8 mouse cellular contexts compared by ENCODE assay signal in genomic region chr2:26497861-26498533, GRCm38 (mm10). TPM values are rescaled to one million over a fixed set of nuclear protein-coding genes. Genes with fewer than 3 reads are reported as not detected.
DNase-seq lines count a peak whose midpoint lies in the region; ATAC-seq and TF ChIP-seq lines count a peak whose summit lies in the region.

No protein-coding gene starts in this region.

- peak overlapping the region; percentile 78 for H3K4me3 ChIP-seq in gastrocnemius, adult 2 months
- no peak overlapping the region for H3K4me3 ChIP-seq in forebrain, postnatal 0 days (ENCODE audit: low read depth, low read length)
- no peak overlapping the region for H3K4me3 ChIP-seq in kidney, embryonic 15.5 days (replicated peaks)
- peak overlapping the region; percentile 78 for H3K4me3 ChIP-seq in megakaryocyte, embryonic 14.5 days (replicated peaks)

- H3K9me3 ChIP-seq in forebrain, postnatal 0 days (ENCODE audit: low read length), result no peaks in the 10 kb centered on the region
- no peaks in the 10 kb centered on the region for H3K9me3 ChIP-seq in kidney, embryonic 15.5 days (replicated peaks)
- no peaks in the 10 kb centered on the region for H3K9me3 ChIP-seq in megakaryocyte, embryonic 14.5 days

- DNase-seq in gastrocnemius, adult 2 months, result peak; percentile 24
- DNase-seq in gastrocnemius, adult 8-10 months (ENCODE audit: low spot score in 2 of 2), result no peak
- no peak for DNase-seq in forebrain, postnatal 0 days
- no peak for DNase-seq in right cerebral cortex, adult 18-20 months
- no peak for DNase-seq in thymus, adult 18-20 months

- peak overlapping the region; percentile 91 for H3K27ac ChIP-seq in gastrocnemius, adult 2 months
- peak overlapping the region; percentile 40; the same call in 1 of the 2 replicates for H3K27ac ChIP-seq in forebrain, postnatal 0 days (ENCODE audit: low read depth, low read length)
- peak overlapping the region; percentile 29 for H3K27ac ChIP-seq in kidney, embryonic 15.5 days

- 56% methylated on average over 11 of the region's 11 CpGs for WGBS in forebrain, postnatal 0 days
- 62% methylated on average over 11 of the region's 11 CpGs for WGBS in kidney, embryonic 15.5 days

- H3K36me3 ChIP-seq in forebrain, postnatal 0 days (ENCODE audit: insufficient read depth), result no peaks in the 10 kb centered on the region
- peaks cover 22% of the 10 kb centered on the region for H3K36me3 ChIP-seq in kidney, embryonic 15.5 days
- H3K36me3 ChIP-seq in megakaryocyte, embryonic 14.5 days (replicated peaks; ENCODE audit: low read length), result peaks cover 18% of the 10 kb centered on the region

- peaks cover 21% of the 10 kb centered on the region for H3K4me1 ChIP-seq in forebrain, postnatal 0 days (ENCODE audit: insufficient read depth)
- H3K4me1 ChIP-seq in kidney, embryonic 15.5 days, result peaks cover 92% of the 10 kb centered on the region
- peaks cover 90% of the 10 kb centered on the region for H3K4me1 ChIP-seq in megakaryocyte, embryonic 14.5 days

- no peak for ATAC-seq in forebrain, postnatal 0 days
- no peak for ATAC-seq in kidney, embryonic 15.5 days (replicated peaks; ENCODE audit: low FRiP score)
- ATAC-seq in frontal cortex, adult (ENCODE audit: low TSS enrichment), result no peak

- H3K27me3 ChIP-seq in forebrain, postnatal 0 days (ENCODE audit: insufficient read depth, low read length), result no peaks in the 10 kb centered on the region
- no peaks in the 10 kb centered on the region for H3K27me3 ChIP-seq in kidney, embryonic 15.5 days
- H3K27me3 ChIP-seq in megakaryocyte, embryonic 14.5 days (replicated peaks), result peaks cover 78% of the 10 kb centered on the region

- no peak for TF ChIP-seq CTCF in gastrocnemius, adult 2 months (IDR thresholded peaks at IDR 0.05)
- TF ChIP-seq CTCF in forebrain, postnatal 0 days (IDR thresholded peaks at IDR 0.05; ENCODE audit: low read depth), result no peak

- no peak overlapping the region for H3K9ac ChIP-seq in forebrain, postnatal 0 days
- no peak overlapping the region for H3K9ac ChIP-seq in kidney, embryonic 15.5 days

- intact Hi-C loops in gastrocnemius, adult 2 months (cut with DNase I), result no loop called here

- H3K4me2 ChIP-seq in forebrain, postnatal 0 days (ENCODE audit: low read depth), result no peak overlapping the region; the same call in 1 of the 2 replicates
- 0 out of 2 replicates have a peak overlapping the region, but pooled peaks have one; percentile 20 for H3K4me2 ChIP-seq in kidney, embryonic 15.5 days

RNA-seq across cellular contexts. Expression of gene Notch1, which starts 18.5 kb away (rescaled TPM):
- 10 to 100 TPM in 1 of 2 experiments, 1 to 10 TPM in 1; 6.9 to 11.9 TPM for total RNA-seq in gastrocnemius, adult 2 months (2021)
- 1 to 10 TPM; 4.9 to 7.0 (median 5.2) TPM for total RNA-seq in gastrocnemius, adult 8-10 months (2022)
- total RNA-seq in forebrain, postnatal 0 days (2014; rRNA removed), result 23.8 and 38.7 TPM in 2 replicates
- 5.0 and 6.8 TPM in 2 replicates for polyA plus RNA-seq in forebrain, postnatal 0 days (2015; fragmentation: Nextera tagmentation; extraction: Ambion mirVana)
- polyA plus RNA-seq in kidney, embryonic 15.5 days (2015; fragmentation: Nextera tagmentation; extraction: Ambion mirVana), result 22.0 and 24.6 TPM in 2 replicates
- 1.2 and 4.2 TPM in 2 replicates for polyA plus RNA-seq in megakaryocyte, embryonic 14.5 days (2012; ENCODE audit: insufficient read depth, low replicate concordance)

RNA-seq across cellular contexts. Expression of gene Sec16a, which starts 53.0 kb away (rescaled TPM):
- 10 to 100 TPM; 27.2 to 30.4 TPM for total RNA-seq in gastrocnemius, adult 2 months (2021)
- total RNA-seq in gastrocnemius, adult 8-10 months (2022), result 10 to 100 TPM; 22.2 to 26.6 (median 24.3) TPM
- total RNA-seq in forebrain, postnatal 0 days (2014; rRNA removed), result 52.6 and 65.6 TPM in 2 replicates
- polyA plus RNA-seq in forebrain, postnatal 0 days (2015; fragmentation: Nextera tagmentation; extraction: Ambion mirVana), result 9.0 and 10.9 TPM in 2 replicates
- 25.3 and 26.0 TPM in 2 replicates for polyA plus RNA-seq in kidney, embryonic 15.5 days (2015; fragmentation: Nextera tagmentation; extraction: Ambion mirVana)
- 7.6 and 26.1 TPM in 2 replicates for polyA plus RNA-seq in megakaryocyte, embryonic 14.5 days (2012; ENCODE audit: insufficient read depth, low replicate concordance)

Comparison
In these comparisons a context has a peak if more than half of its experiments do, and no peak if none do; other contexts are left out.
1. H3K27ac ChIP-seq: peak in every context shown above with its lines; median percentile 91 in gastrocnemius, adult 2 months; 40 in forebrain, postnatal 0 days; 29 in kidney, embryonic 15.5 days.
2. H3K4me3 ChIP-seq: peak in gastrocnemius, adult 2 months (single experiment) and megakaryocyte, embryonic 14.5 days (single experiment); none in forebrain, postnatal 0 days (single experiment) and kidney, embryonic 15.5 days (single experiment).